Mouse (Mus musculus): ENCODE results near the gene Slbp.

Gene Slbp

GRCm38 (mm10) chr5:33628820-33629300 is 23.5 kb downstream of the Slbp start:
- DNase-seq: peak; percentile 61 to 67

GRCm38 (mm10) chr5:33627968-33628367 is 24.4 kb downstream of the Slbp start:
- DNase-seq: no peak

- DNase-seq: no peak
Observed at GRCm38 (mm10) chr5:33623766-33624165, 28.6 kb downstream of the Slbp start.

GRCm38 (mm10) chr5:33622671-33623070 is 29.7 kb downstream of the Slbp start:
- DNase-seq: no peak

GRCm38 (mm10) chr5:33614391-33614790 is 38.0 kb downstream of the Slbp start:
- DNase-seq: no peak

GRCm38 (mm10) chr5:33611795-33612194 is 40.6 kb downstream of the Slbp start:
- DNase-seq: no peak

GRCm38 (mm10) chr5:33609226-33609625 is 43.1 kb downstream of the Slbp start:
- DNase-seq: no peak

GRCm38 (mm10) chr5:33607434-33607833 is 44.9 kb downstream of the Slbp start:
- no peak for DNase-seq

GRCm38 (mm10) chr5:33606631-33607030 is 45.7 kb downstream of the Slbp start:
- peak; percentile 49 to 65 for DNase-seq

GRCm38 (mm10) chr5:33605314-33605713 is 47.1 kb downstream of the Slbp start:
- no peak for DNase-seq

GRCm38 (mm10) chr5:33593620-33594019 is 58.8 kb downstream of the Slbp start:
- DNase-seq: no peak

GRCm38 (mm10) chr5:33589221-33589888 is 63.0 kb downstream of the Slbp start:
- DNase-seq: peak; percentile 91 to 93

GRCm38 (mm10) chr5:33588066-33588465 is 64.3 kb downstream of the Slbp start:
- peak; percentile 54 to 60 for DNase-seq

GRCm38 (mm10) chr5:33587498-33588058 is 64.8 kb downstream of the Slbp start:
- DNase-seq: peak in 1 of 2 experiments; percentile 20

All from cerebellum, postnatal 14 days (tissue).